Mouse (Mus musculus): ENCODE measurements around the gene Kcns1.
A peak's percentile ranks its signal among the peaks of the same experiment; 100 is the strongest.

Kcns1 gene

DNA sequence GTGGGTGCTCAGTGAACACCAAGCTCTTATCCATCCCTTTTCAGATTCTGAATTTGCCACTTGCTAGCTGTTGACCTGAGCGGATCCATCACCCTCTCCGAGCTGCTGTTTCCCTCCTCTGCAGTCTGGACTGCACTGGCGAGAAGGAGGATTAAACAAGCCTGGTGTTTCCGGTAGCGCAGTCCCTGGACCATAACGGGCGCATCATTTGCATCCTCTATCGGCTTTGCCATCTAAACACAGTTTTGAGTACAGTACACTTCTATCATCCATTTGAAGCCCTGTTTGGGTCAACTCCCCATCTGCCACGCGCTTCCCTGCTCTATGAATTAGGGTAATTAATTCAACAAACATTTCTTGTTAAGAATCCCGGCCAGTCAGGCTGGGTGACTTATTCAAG, 587 bp downstream of the Kcns1 start:
- DNase-seq (ENCODE audit: low spot score) = no peak

DNA sequence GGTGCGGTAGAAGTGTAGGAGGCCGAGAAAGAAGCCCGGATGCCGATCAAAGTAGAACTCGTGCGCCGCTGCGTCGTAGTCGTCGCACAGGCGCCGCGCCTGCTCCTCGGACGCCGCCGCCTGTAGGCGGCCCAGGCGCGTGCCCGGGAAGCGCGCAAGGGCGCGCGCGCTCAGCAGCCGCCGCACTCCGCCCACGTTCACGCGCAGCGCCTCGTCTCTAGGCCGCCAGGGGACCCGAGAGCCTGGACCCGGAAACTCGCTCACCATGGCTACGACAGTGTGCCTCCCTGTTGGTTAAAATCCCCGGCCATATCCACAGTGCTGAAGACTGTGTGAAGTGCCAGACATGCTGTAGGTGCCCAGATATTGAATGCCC, 2.4 kb downstream of the Kcns1 start:
- DNase-seq (ENCODE audit: low spot score) = peak; percentile 19

DNA sequence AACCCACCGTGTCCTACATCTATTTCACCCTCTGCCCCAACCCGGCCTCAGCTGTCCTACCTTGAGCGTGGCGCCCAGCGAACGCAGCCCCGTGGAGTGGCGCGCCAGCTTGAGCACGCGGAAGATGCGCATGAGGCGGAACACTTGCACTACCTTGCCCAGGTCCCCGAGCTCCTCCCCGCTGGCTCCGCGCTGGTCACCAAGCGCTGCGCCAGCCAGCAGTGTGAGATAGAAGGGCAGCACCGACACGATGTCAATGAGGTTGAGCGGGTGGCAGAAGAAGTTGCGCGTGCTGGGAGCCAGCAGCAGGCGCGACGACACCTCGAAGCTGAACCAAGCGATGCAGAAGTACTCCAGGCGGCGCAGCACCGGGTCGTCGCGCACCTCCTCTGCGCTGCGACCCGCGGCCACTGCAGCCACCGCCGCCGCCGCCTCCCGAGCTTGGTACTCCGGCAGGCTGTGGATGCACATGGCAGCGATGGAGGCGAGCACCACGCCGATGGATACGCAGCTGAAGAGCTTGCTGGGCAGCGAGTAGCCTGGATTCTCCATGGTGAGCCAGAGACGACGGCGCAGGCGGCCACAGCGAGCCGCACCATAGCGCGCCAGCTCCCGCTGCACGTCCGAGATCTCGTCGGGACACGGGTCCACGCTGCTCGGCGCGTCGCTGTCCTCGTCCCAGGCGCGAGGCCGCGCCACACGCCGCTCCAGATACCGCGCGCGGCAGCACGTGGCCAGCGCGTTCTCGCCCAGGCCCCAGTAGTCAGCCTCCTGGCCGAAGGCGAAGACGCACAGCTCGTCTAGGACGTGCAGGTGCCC, 3.0 kb downstream of the Kcns1 start:
- no peak for DNase-seq (ENCODE audit: low spot score)

DNA sequence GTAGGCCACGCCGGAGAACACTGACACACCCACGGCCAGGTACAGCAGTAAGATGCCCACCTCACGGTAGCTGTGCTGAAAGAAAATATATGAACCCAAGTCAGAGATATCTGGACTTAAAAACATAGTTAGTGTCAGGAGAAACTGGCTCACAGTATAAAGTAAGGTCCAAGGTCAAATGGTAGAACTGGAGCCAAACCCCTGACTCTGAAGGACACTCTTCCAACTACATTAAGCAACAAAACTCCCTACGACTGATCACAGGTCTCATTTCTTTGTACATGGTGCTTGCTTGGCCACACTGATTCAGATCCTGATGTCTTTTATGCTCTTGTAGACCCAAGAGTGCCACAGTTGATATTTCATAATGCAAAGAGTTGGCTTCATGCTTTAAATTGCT, 6.0 kb downstream of the Kcns1 start:
- no peak for DNase-seq (ENCODE audit: low spot score)

DNA sequence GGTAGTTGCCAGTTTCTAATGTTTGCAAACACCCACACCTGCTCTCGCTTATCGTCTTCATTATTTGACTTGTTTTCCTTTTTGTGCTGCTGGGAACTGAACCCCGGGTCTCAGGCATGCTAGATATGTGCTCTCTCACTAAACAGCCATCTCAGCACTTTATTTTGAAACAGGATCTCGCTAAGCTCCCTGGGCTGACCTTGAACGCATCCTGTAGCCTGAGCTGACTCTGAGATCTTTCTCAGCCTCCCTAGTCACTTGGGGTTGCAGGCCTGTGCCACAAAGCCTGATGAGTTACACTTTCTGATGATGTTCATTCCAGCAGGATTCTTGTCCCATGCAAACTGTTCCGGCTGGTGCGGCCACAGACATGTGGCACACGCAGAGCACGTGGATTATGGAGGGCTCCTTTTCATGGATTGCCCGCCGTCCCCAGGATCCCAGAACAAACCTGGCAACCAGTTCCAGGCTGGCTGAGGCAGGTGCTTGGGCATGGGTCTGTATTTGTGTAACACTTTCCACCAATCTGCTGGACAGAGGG, 9.3 kb downstream of the Kcns1 start:
- no peak for DNase-seq (ENCODE audit: low spot score)

DNA sequence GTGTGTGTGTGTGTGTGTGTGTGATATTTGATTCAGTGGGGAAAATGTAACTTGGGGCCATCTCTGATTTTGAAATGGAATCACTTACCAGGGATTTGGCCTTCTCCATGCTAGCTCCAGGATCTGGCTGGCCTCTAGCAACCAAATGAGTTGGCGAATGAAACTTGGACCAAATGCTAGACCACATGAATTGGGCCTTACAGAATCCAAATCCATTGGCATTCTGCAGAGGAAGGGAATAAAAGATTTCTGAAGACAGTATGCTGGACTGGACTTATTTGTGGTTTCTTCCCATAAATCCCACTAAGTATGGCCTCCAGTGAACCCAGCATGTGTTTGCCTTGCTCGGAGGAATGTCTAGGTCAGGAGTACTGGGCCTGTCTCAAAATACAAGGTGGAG, 12.1 kb downstream of the Kcns1 start:
- DNase-seq (ENCODE audit: low spot score) = no peak

DNA sequence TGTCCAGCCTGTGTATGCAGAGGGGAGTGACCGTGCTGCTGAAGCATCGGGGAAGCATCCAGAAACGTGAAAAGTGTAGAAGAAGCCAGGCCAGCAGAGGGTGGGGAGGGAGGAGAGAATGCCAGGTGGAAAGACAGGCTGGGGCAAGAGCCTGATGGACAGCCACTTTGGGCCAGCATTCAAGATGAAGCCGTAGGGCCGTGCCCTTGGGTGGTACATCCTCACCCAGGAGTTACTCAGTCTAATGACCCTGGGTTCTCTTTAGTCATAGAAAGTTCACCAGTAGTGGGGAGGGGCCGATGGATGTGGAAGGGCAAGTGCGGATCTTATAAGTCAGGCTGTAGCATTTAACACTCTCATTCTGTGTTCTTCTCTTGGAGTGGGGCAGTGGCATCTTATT, 14.8 kb downstream of the Kcns1 start:
- no peak for DNase-seq (ENCODE audit: low spot score)

DNA sequence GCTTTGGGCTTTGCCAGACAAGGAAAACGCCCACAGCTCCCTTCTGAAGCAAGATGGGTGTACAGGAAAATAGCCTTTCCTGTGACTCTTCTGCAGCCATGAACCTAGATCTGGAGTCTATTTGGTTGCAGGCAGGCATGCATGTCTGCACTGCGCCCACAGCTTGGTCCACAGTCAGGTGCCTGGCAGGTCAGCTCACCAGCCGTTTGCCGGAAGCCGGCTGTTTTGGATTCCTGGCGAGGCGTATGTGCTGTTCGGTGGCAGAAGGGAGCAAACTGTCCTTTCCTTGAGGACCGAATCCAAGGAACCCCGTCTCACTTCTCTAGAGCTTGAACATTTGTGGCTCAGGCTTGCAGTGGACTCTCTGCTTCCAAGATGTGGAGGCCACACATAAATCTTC, 16.9 kb downstream of the Kcns1 start:
- no peak for DNase-seq (ENCODE audit: low spot score)

DNA sequence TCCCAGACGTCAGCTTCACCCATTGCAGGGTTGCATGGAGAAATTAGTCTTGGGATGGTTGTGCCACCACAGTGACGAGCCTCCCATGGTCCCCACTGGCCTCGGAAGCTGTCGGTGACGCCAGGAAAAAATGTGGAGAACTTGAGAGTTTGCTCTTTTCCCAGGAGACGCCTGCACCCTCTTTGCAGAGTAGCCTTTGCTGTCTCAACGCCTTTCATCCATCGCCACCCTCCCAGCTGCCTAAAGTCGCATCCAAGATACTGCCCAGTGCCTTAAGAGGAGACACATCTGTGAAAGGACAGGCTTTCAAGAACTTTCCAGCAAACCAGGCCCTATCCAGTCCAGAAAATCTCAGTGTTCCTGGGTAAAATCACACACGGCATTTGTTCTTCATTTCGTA, 18.6 kb downstream of the Kcns1 start:
- DNase-seq (ENCODE audit: low spot score) = no peak

DNA sequence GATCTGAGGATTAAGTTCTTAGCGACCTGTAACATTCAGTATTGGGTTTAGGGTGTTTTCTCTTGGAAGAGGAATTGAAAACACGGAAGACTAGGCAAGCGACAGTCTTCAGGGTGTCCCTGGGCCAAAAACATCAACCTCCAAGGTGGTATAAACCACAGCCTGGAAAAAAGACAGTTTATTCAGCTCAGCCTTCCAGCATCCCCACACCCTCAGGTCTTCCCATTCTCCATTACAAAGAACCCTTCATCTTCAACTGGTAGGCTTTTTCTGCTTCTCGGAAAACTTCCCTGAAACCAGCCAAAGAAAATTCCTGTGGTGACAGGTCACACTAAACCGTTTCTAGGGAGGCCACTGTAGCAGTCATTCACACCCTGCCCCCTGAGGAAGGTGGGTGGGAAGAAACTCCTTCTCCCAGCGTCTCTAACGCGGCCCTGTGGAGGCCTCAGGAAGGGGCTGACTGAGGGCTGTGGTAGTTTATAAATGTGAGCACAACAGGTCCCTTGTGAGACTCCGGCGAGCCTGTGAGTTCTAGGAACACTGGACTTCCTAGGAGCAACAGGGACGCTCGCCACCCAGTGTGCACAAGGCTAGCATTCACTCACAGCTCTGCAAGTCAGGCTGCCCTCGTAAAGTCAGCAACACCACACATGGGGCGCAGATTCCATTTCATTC, 20.7 kb downstream of the Kcns1 start:
- DNase-seq (ENCODE audit: low spot score) = no peak

DNA sequence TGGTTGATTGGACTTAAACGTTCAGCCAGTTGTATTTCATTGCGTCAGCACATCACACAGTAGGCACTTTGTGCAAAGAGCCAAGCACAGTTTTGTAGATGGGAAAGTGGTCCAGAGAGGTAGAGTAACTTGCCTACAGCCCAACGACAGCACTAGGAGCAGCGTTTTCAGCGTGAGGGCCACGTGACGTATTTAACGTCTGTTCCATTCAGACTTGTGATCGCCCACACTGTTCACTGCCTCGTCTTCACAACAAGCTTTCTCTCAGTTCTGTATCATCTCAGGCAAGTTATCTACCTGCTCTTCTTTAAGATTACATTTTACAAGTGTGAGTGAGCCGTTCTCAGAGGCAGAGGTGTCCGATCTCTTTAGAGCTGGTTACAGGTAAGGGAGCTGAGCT, 24.4 kb downstream of the Kcns1 start:
- no peak for DNase-seq (ENCODE audit: low spot score)

DNA sequence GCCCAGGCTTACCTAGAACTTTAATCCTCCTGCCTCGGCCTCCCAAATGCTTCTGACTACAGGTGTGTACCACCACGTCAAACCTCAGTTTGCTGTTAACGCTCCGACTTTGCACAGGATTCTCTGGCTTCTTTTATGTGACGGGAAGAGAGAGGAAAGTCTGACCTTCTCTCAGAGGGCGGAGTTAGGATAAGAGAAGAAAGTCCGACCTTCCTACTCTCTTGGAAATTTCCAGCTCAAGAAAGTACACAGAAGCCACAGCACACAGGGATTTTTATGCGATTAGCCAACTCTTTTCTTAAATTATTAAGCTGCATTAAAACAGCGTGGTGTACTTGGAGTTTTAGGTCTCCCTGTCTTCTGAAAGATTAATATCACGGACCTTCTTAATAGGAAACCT, 26.4 kb downstream of the Kcns1 start:
- DNase-seq (ENCODE audit: low spot score) = no peak

DNA sequence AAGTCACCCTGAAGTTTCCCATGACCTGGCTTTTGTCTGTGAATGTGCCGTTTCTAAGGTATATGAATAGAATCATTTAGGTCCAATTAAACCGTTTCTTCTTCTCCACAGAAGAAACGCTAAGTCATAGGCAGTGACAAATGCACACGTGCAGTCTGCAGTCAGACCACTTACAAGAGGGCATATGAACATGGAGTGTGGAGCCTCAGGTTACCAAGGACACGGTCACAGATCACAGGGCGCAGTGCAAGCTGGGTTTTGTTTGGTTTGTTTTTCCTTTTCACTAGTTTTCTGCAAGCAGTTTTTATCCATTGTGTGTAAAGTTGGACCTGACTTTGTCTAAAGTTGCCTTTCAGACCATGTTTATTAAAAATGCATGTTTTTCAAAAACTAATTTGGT, 26.9 kb downstream of the Kcns1 start:
- DNase-seq (ENCODE audit: low spot score) = no peak

DNA sequence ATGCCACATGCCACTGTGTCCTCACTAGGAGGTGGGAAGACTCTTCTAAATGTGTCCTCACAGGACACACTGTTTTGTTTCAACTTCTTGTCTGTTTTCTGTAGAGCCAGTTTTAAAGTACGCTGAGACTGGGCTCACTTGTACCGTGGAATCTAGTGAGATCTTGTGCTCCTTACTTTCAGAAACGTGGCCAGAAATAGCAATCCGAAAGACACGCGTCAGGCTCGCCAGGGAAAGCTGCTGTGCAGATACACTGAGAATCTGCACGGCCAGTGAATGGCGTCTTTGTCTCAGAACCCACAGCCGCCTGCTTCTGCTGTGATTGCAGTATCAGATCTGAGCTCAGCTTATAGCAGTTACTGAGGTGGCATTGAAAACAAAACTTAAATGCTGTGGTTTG, 28.9 kb downstream of the Kcns1 start:
- peak; percentile 39 for DNase-seq (ENCODE audit: low spot score)

DNA sequence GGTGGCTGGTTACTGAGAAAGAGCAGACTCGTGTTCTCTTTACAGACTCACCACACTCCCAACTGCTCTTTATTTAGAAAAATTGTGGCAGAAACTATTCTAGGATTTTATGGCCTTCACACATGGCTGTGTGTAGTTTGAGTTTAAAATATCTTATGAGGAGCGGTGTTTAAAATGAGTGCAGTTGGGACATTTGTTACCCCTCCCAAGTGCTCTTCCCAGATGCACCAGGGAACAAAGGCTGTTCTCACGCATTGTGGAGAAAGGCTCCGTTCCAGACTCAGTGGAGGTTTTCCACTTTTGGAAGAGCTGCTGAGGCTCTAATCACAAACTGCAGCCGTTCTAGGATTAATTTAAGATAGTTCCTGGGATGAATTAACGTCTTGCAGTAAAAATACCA, 33.2 kb downstream of the Kcns1 start:
- peak; percentile 32 for DNase-seq (ENCODE audit: low spot score)

DNA sequence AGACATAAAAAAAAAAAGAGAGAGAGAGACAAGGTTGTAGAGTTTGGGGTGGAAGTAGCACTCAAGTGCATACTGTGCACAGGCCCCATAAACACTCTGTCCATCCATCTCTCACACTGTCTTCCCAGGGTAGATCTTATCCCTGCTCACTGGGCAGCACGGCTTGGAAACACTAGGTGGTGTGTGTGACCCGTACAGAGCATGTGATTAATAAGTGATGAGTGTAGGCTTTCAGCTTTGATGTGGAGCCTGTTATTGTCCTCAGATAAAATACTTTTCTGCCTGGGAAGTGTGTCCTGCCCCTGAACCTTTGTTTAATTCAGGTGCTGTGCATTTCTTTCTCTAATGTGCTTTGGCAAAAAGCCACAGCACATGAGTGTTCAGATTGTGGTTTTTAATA, 34.5 kb downstream of the Kcns1 start:
- no peak for DNase-seq (ENCODE audit: low spot score)

DNA sequence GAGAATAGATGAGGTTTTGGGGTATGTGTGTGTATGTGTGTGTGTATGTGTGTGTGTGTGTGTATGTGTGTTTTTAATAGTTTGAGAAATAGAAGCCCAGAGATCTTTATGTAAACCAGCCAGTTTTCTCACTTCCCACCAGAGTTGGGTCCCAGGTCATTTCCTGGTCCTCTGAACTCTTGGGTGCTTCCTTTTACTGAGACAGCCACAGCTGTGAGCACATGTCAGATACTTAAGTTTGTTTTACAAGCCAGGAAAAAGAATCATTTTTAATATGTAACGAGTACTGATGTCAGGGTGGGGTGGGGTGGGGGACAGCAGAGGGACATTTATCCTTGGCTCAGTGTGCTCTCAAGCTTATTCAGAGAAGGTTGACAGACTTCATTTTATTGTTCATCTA, 35.5 kb downstream of the Kcns1 start:
- no peak for DNase-seq (ENCODE audit: low spot score)

DNA sequence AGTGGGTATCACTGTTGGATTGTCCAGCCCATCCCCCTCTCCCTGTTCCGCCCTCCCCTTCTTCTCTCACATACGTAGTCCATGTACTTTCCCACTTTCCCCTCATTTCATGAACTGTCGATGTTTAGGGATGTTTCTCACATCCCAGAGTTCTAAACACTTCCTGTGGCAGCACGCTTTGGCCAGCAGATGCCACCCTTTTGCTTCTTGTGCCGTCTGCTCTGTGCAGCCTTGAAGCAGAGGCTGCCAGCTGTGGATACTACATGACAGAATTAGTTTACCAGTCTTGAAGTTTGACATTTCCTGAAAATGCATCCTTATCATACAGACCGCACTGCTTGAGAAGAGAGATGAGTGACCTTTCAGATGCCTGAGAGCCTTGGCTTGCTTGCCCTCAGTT, 36.4 kb downstream of the Kcns1 start:
- peak; percentile 53 for DNase-seq (ENCODE audit: low spot score)

DNA sequence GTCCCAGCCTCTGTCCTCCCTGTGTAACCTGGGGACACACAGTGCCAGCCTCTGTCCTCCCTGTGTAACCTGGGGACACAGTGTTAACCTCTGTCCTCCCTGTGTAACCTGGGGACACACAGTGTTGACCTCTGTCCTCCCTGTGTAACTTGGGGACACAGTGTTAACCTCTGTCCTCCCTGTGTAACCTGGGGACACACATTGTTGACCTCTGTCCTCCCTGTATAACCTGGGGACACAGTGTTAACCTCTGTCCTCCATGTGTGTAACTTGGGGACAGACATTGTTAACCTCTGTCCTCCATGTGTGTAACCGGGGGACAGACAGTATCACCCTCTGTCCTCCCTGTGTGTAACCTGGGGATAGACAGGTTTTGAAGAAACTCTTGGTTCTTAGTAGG, 39.3 kb downstream of the Kcns1 start:
- DNase-seq (ENCODE audit: low spot score) = no peak

DNA sequence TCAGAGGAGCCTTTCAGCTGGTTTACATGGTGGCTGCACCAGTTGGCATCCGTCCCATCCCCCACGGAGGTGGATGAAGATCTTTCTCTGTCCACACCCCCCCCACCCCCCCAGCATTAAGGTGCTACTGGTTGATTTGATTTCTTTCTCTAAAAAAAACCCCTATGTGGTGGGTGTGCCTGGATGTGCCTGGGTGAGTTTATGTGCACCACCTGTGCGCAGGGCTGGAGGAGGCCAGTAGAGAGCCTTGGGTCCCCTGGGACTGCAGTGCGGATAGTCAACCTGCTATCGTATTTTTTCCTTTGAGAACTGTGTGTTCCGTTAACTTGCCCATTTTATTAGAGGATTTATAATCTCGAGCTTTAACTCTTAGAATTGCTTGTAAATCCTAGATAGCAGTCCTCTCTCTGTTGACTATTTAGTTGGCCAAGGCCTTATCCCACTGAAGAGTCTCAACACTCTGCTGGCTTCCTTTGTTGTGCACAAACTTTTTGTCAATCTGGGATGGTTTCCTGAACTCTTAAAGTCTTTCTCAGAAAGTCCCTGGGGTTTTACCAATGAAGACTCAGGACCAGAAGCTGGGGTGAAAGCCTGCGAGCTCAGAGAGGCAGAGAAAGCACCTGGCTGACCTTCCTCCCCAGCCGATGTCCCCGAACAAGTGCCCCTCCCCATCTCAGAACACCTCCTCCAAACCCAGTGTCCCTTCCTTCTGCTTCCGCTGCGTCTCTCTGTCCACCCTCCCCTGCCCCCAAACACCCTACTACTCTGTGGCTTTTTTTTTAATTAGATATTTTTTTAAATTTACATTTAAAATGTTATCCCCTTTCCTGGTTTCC, 42.1 kb downstream of the Kcns1 start:
- DNase-seq (ENCODE audit: low spot score) = no peak

DNA sequence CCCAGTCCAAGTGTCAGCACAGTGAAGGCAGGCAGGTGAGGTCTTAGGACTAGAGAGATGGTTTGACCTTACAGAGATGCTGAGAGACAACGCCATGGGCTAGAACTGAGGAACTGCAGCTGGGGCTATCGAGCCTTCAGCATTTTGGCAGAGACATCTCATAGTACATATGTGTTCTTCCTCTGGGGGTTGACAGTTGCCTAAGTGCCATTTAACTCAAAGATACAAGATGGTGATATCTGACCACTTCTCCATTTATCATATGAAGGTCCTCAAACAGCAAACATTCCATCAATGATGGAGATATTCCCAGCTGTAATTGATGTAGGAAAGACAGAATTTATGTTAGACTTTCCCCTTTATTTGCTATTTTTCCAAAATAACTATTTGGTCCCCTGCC, 43.6 kb downstream of the Kcns1 start:
- DNase-seq (ENCODE audit: low spot score) = no peak

DNA sequence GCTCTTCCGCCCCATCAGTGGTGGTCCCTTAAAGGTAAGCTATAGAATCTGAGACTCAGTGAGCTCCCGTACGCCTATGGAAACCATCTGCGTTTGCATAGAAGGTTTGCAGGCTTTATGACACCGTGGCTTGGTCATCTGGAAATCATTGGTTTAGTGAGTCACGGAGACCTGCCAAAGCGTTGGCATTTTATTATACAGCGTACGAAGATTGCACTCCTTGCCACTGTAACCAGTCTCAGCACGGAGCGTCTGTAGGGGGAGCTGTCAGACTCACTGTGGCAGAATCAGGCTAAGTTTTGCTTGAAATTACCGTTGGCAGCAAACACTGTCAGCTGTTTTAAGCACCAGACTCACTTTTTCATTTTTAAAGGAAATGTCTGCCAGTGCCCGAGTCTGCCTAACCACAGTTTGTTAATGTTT, 44.4 kb downstream of the Kcns1 start:
- peak; percentile 84 for DNase-seq (ENCODE audit: low spot score)

Measured in layer of hippocampus, adult 11-12 months (tissue).